Mouse (Mus musculus): ENCODE data around the gene Igsf10. TPM values are rescaled to one million over a fixed set of nuclear protein-coding genes. Genes with fewer than 3 reads are reported as not detected.

Igsf10 gene
- polyA plus RNA-seq, 1 experiment, result 3.2 TPM

DNA sequence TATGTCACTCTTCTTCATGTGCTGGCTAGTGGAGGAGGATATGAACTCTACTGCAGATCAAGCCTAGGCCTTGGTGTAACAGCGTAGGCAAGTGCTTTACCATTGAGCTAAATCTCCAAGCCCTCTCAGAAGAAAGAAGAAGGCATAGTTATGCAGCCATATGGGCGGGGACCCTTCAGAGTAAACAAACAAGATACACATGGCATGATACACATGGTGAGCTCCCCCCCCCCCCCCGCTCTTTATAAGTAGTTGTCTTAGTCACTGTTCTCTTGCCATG, 66.0 kb downstream of the Igsf10 start:
- Histone ChIP-seq H3K9me3 (replicated peaks; ENCODE audit: control insufficient read depth, insufficient read depth, low read length, poor library complexity, severe bottlenecking) (no peaks in the 10 kb centered on the region), H3K4me1 (ENCODE audit: control insufficient read depth, insufficient read depth, low read length) (no peaks in the 10 kb centered on the region), H3K27ac (ENCODE audit: insufficient read depth, low read length) (no peak overlapping the region), H3K9ac (ENCODE audit: low read depth, poor library complexity, severe bottlenecking) (no peak overlapping the region), H3K4me3 (ENCODE audit: low read depth, low read length) (no peak overlapping the region), H3K36me3 (ENCODE audit: control insufficient read depth, insufficient read depth, low read length, poor library complexity, severe bottlenecking) (no peaks in the 10 kb centered on the region; the same call in 1 of the 2 replicates), H3K27me3 (ENCODE audit: control insufficient read depth, insufficient read depth, low read length, poor library complexity, severe bottlenecking) (no peaks in the 10 kb centered on the region)
- TF ChIP-seq CTCF (IDR thresholded peaks at IDR 0.05; ENCODE audit: low read depth, low read length) (no peak), POLR2A (IDR thresholded peaks at IDR 0.05; ENCODE audit: insufficient read depth, low read length) (no peak), EP300 (IDR thresholded peaks at IDR 0.05; ENCODE audit: insufficient read depth, low read depth, low read length) (no peak)

DNA sequence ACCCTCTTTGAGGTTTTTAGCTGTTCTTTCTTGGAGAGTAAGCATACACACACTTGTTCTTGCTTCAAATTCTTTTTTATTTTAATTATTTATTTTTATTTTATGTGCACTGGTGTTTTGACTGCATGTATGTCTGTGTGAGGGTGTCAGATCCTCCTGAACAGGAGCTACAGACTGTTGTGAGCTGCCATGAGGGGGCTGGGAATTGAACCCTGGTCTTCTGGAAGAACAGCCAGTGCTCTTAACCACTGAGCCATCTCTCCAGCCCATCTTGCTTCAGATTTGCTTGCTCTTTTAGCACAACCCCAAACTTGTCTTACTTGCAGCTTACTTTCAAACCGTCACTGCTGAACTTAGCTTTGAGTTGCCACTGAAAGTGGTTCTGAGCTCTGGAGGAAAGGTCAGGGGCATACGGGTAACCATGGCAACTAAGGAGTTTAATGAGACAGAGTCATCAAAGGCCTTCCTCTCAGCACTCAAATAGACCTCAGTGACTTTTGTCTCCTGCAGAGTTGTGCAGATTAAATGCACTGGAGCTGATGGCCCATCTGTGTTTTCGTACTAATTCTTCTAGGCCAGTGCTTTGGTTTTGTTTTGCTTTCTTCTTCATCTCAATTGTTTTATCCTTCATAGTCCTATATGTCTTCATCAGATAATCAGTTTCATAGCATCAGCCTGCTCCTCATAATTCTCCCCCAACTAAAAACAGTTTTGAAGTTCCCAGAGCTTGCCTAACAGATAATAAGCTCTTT, 66.5 kb downstream of the Igsf10 start:
- H3K4me1 ChIP-seq (ENCODE audit: control insufficient read depth, insufficient read depth, low read length), result no peaks in the 10 kb centered on the region
- H3K27me3 ChIP-seq (ENCODE audit: control insufficient read depth, insufficient read depth, low read length, poor library complexity, severe bottlenecking), result no peaks in the 10 kb centered on the region

DNA sequence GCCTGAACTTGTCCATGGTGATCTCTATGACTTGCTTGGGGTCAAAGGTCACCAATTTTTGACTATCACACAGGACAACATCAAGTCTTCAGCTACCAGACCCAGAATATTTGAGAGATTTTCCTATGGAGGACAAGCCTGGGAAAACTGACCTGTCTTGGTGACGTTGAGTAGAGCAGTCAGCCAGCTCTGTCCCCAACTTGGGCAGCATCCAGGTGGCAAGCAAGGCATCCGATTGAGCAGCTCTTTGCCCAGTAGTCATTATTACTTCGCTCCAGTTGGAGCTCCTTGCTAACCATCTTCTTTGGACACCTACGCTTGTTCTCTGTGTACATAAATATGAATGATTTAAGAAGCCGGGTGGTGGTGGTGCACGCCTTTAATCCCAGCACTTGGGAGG, 73.4 kb downstream of the Igsf10 start:
- H3K36me3 ChIP-seq (ENCODE audit: control insufficient read depth, insufficient read depth, low read length, poor library complexity, severe bottlenecking), result no peaks in the 10 kb centered on the region
- H3K9ac ChIP-seq (ENCODE audit: low read depth, poor library complexity, severe bottlenecking), result no peak overlapping the region
- H3K27me3 ChIP-seq (ENCODE audit: control insufficient read depth, insufficient read depth, low read length, poor library complexity, severe bottlenecking), result no peaks in the 10 kb centered on the region
- H3K27ac ChIP-seq (ENCODE audit: insufficient read depth, low read length), result no peak overlapping the region
- TF ChIP-seq EP300 (IDR thresholded peaks at IDR 0.05; ENCODE audit: insufficient read depth, low read depth, low read length) (no peak), POLR2A (IDR thresholded peaks at IDR 0.05; ENCODE audit: insufficient read depth, low read length) (no peak), CTCF (IDR thresholded peaks at IDR 0.05; ENCODE audit: low read depth, low read length) (no peak)
- H3K4me3 ChIP-seq (ENCODE audit: low read depth, low read length), result no peak overlapping the region
- no peaks in the 10 kb centered on the region for H3K4me1 ChIP-seq (ENCODE audit: control insufficient read depth, insufficient read depth, low read length)
- no peaks in the 10 kb centered on the region for H3K9me3 ChIP-seq (replicated peaks; ENCODE audit: control insufficient read depth, insufficient read depth, low read length, poor library complexity, severe bottlenecking)

More for the DNA sequence above, 66.5 kb downstream of the Igsf10 start:
- no peak overlapping the region for H3K9ac ChIP-seq (ENCODE audit: low read depth, poor library complexity, severe bottlenecking)
- H3K9me3 ChIP-seq (replicated peaks; ENCODE audit: control insufficient read depth, insufficient read depth, low read length, poor library complexity, severe bottlenecking), result no peaks in the 10 kb centered on the region
- no peak overlapping the region for H3K27ac ChIP-seq (ENCODE audit: insufficient read depth, low read length)
- H3K36me3 ChIP-seq (ENCODE audit: control insufficient read depth, insufficient read depth, low read length, poor library complexity, severe bottlenecking), result no peaks in the 10 kb centered on the region; the same call in 1 of the 2 replicates
- no peak for TF ChIP-seq EP300 (IDR thresholded peaks at IDR 0.05; ENCODE audit: insufficient read depth, low read depth, low read length)
- TF ChIP-seq CTCF (IDR thresholded peaks at IDR 0.05; ENCODE audit: low read depth, low read length), result no peak
- no peak for TF ChIP-seq POLR2A (IDR thresholded peaks at IDR 0.05; ENCODE audit: insufficient read depth, low read length)
- no peak overlapping the region for H3K4me3 ChIP-seq (ENCODE audit: low read depth, low read length)

Other genes with a start within 250 kb of the Igsf10 start
- gene Gpr171, start 242.6 kb downstream of the Igsf10 start, polyA plus RNA-seq (2011; ENCODE audit: insufficient read depth, insufficient read length, low read depth, missing spikeins), result not detected in 2 replicates
- 0.70 and 0.81 TPM in 2 replicates for gene P2ry14, start 190.8 kb downstream of the Igsf10 start, polyA plus RNA-seq (2011; ENCODE audit: insufficient read depth, insufficient read length, low read depth, missing spikeins)
- not detected in 2 replicates for gene Gpr87, start 149.3 kb downstream of the Igsf10 start, polyA plus RNA-seq (2011; ENCODE audit: insufficient read depth, insufficient read length, low read depth, missing spikeins)
- not detected in 2 replicates for gene P2ry13, start 133.5 kb downstream of the Igsf10 start, polyA plus RNA-seq (2011; ENCODE audit: insufficient read depth, insufficient read length, low read depth, missing spikeins)
- gene P2ry12, start 81.5 kb downstream of the Igsf10 start, polyA plus RNA-seq (2011; ENCODE audit: insufficient read depth, insufficient read length, low read depth, missing spikeins), result not detected in 2 replicates